Mouse (Mus musculus) hematopoietic stem cell, adult 5-6 weeks (primary cell): ENCODE measurements around the gene Gemin8. TPM values are rescaled to one million over a fixed set of nuclear protein-coding genes. Genes with fewer than 3 reads are reported as not detected.
A peak's percentile ranks its signal among the peaks of the same experiment; 100 is the strongest.

Experiments used
- ATAC-seq, 2 experiments: fragments of 125-278 bp in 1 of 2; replicated peaks in 1 of 2; 2 replicates each; pipeline ENCODE4 v1.8.0; 2016 to 2017; ENCODE audit warnings: inconsistent platforms in 2 of 2, mild to moderate bottlenecking in 2 of 2, moderate number of reproducible peaks in 2 of 2, low read depth in 1 of 2, moderate TSS enrichment in 1 of 2; ENCODE audit not compliant: low FRiP score in 2 of 2, poor library complexity in 2 of 2, severe bottlenecking in 2 of 2, insufficient read depth in 1 of 2, low TSS enrichment in 1 of 2
- total RNA-seq: library from RNA; stranded (forward); fragments of 172-1452, 232-1000 nt; gene quantifications from 2 replicates; pipeline ENCODE4 v1.2.3, GENCODE M21; 2017

The Gemin8 gene
- total RNA-seq, result 16.7 and 20.6 TPM in 2 replicates

GRCm38 (mm10) chrX:166169892-166170799 lies at the start of gene Gemin8:
Gene Gemin8, plus strand, starts transcription at chrX:166170454.
- ATAC-seq, result peak; percentile 99

- no peak for ATAC-seq
Measured at GRCm38 (mm10) chrX:166147158-166147846, 23.0 kb upstream of the Gemin8 start.

GRCm38 (mm10) chrX:166162773-166163172 lies 7.5 kb upstream of the Gemin8 start:
- peak; percentile 37 to 48; a peak in 2 of 4 replicates for ATAC-seq

GRCm38 (mm10) chrX:166167307-166167706 lies 2.9 kb upstream of the Gemin8 start:
- no peak for ATAC-seq

GRCm38 (mm10) chrX:166167923-166168322 lies 2.3 kb upstream of the Gemin8 start:
- no peak for ATAC-seq

- ATAC-seq, result no peak
Measured at GRCm38 (mm10) chrX:166170800-166171738, 815 bp downstream of the Gemin8 start.

- no peak for ATAC-seq
Measured at GRCm38 (mm10) chrX:166172041-166172440, 1.8 kb downstream of the Gemin8 start.

GRCm38 (mm10) chrX:166172661-166173060 lies 2.4 kb downstream of the Gemin8 start:
- no peak for ATAC-seq

- no peak for ATAC-seq
Measured at GRCm38 (mm10) chrX:166173796-166174195, 3.5 kb downstream of the Gemin8 start.

- no peak for ATAC-seq
Measured at GRCm38 (mm10) chrX:166177929-166178328, 7.7 kb downstream of the Gemin8 start.

- ATAC-seq, result no peak
Measured at GRCm38 (mm10) chrX:166183094-166183493, 12.8 kb downstream of the Gemin8 start.

- ATAC-seq, result no peak
Measured at GRCm38 (mm10) chrX:166185327-166185913, 15.2 kb downstream of the Gemin8 start.

- no peak for ATAC-seq
Measured at GRCm38 (mm10) chrX:166187803-166188202, 17.5 kb downstream of the Gemin8 start.

GRCm38 (mm10) chrX:166196327-166196726 lies 26.1 kb downstream of the Gemin8 start:
- ATAC-seq, result no peak

- ATAC-seq, result no peak
Measured at GRCm38 (mm10) chrX:166198266-166198665, 28.0 kb downstream of the Gemin8 start.

GRCm38 (mm10) chrX:166199812-166200211 lies 29.6 kb downstream of the Gemin8 start:
- ATAC-seq, result no peak

- ATAC-seq, result no peak
Measured at GRCm38 (mm10) chrX:166214576-166214975, 44.3 kb downstream of the Gemin8 start.
